Mouse (Mus musculus) heart, adult 2 months (tissue): ENCODE results near the gene Ammecr1. TPM values are rescaled to one million over a fixed set of nuclear protein-coding genes. Genes with fewer than 3 reads are reported as not detected.

Experiments
- DNase-seq, 2 experiments: peaks; one replicate each; pipeline ENCODE4 v3.0.0; 2021
- H3K27ac ChIP-seq: fragments of 200-600 bp; 2 replicates; pipeline ENCODE4 v1.8.1; 2022
- H3K27me3 ChIP-seq: fragments of 200-500 bp; 2 replicates; pipeline ENCODE4 v1.6.1; 2012; ENCODE audit warnings: mild to moderate bottlenecking, low read length, inconsistent platforms, mixed read lengths; ENCODE audit not compliant: control insufficient read depth, insufficient read depth
- H3K36me3 ChIP-seq: fragments of 200-500 bp; 2 replicates; pipeline ENCODE4 v1.6.1; 2012; ENCODE audit warnings: low read length, inconsistent platforms; ENCODE audit not compliant: control insufficient read depth, insufficient read depth
- H3K4me1 ChIP-seq: fragments of 200-500 bp; 2 replicates; pipeline ENCODE4 v1.6.1; 2011; ENCODE audit warnings: low read length; ENCODE audit not compliant: control insufficient read depth, insufficient read depth
- H3K4me3 ChIP-seq: fragments of 200-600 bp; 2 replicates; pipeline ENCODE4 v1.8.1; 2022
- H3K79me2 ChIP-seq: fragments of 200-500 bp; replicated peaks from 2 replicates; pipeline ENCODE4 v1.6.1; 2012; ENCODE audit warnings: mild to moderate bottlenecking, inconsistent platforms, low read length, moderate library complexity, mixed read lengths; ENCODE audit not compliant: control insufficient read depth, insufficient read depth
- H3K9ac ChIP-seq: fragments of 200-500 bp; 2 replicates; pipeline ENCODE4 v1.6.1; 2012; ENCODE audit warnings: low read depth, mild to moderate bottlenecking, control low read depth, inconsistent platforms, low read length, mixed read lengths
- CTCF ChIP-seq: fragments of 200-600 bp; IDR thresholded peaks from 2 replicates; pipeline ENCODE4 v1.8.1; 2022; ENCODE audit warnings: antibody characterized with exemption, mild to moderate bottlenecking, moderate library complexity
- EP300 ChIP-seq: fragments of 200-500 bp; IDR thresholded peaks from 2 replicates; pipeline ENCODE4 v1.6.1; 2011; ENCODE audit warnings: low read depth, low read length, control low read depth; ENCODE audit not compliant: insufficient read depth
- POLR2A ChIP-seq: fragments of 200-500 bp; IDR thresholded peaks from 2 replicates; pipeline ENCODE4 v1.6.1; 2011; ENCODE audit warnings: mild to moderate bottlenecking, low read depth, low read length, control low read depth; ENCODE audit not compliant: insufficient read depth
- WGBS: fragments of 180-500 bp; shearing (Covaris S2); methylation state at CpG from one replicate; pipeline ENCODE4 v1.1.7; 2018; 5-methylcytosine and 5-hydroxymethylcytosine counted together
- intact Hi-C: fragments of 180-260 bp; cut with DNase I; formaldehyde crosslinking; loops from one replicate; pipeline ENCODE4 v1.15.1; 2025
- polyA plus RNA-seq: library from polyadenylated mRNA; depleted of rRNA; stranded (reverse); fragments of >200 nt; gene quantifications from 2 replicates; pipeline ENCODE4 v1.2.3, GENCODE M21; 2012
- total RNA-seq, 2 experiments: library from RNA; stranded (reverse); gene quantifications; 2 replicates each; pipeline ENCODE4 v1.2.3; 2021

The Ammecr1 gene
- total and polyA plus RNA-seq, 3 experiments: 1.7 to 12.1 (median 10.3) TPM

- H3K79me2 ChIP-seq: no peaks in the 10 kb centered on the region
- H3K36me3 ChIP-seq: no peaks in the 10 kb centered on the region
- DNase-seq: no peak
- H3K27ac ChIP-seq: no peak overlapping the region
- 72% methylated on average over 4 of the region's 4 CpGs for WGBS
- H3K4me3 ChIP-seq: no peak overlapping the region
- intact Hi-C loops: no loop called here
- no peak overlapping the region for H3K9ac ChIP-seq
- TF ChIP-seq CTCF: no peak
- no peak for TF ChIP-seq EP300
- no peak for TF ChIP-seq POLR2A
- peaks cover 1% of the 10 kb centered on the region for H3K4me1 ChIP-seq
- no peaks in the 10 kb centered on the region for H3K27me3 ChIP-seq
Measured at GRCm38 (mm10) chrX:142883593-142883992, 82.9 kb downstream of the Ammecr1 start.

GRCm38 (mm10) chrX:142882255-142882654, 84.3 kb downstream of the Ammecr1 start:
- H3K9ac ChIP-seq: no peak overlapping the region
- no peak for DNase-seq
- peaks cover 1% of the 10 kb centered on the region for H3K4me1 ChIP-seq
- TF ChIP-seq EP300 (no peak), CTCF (no peak), POLR2A (no peak)
- H3K79me2 ChIP-seq: no peaks in the 10 kb centered on the region
- no peaks in the 10 kb centered on the region for H3K27me3 ChIP-seq
- intact Hi-C loops: no loop called here
- H3K36me3 ChIP-seq: no peaks in the 10 kb centered on the region
- WGBS: 65% methylated on average over 5 of the region's 5 CpGs
- H3K27ac ChIP-seq: no peak overlapping the region
- no peak overlapping the region for H3K4me3 ChIP-seq

GRCm38 (mm10) chrX:142869844-142870243, 96.7 kb downstream of the Ammecr1 start:
- no peak overlapping the region for H3K27ac ChIP-seq
- H3K36me3 ChIP-seq: no peaks in the 10 kb centered on the region
- no peak for DNase-seq
- WGBS: 59% methylated on average over 2 of the region's 2 CpGs
- intact Hi-C loops: no loop called here
- no peak overlapping the region for H3K4me3 ChIP-seq
- TF ChIP-seq CTCF (no peak), EP300 (no peak), POLR2A (no peak)
- H3K79me2 ChIP-seq: no peaks in the 10 kb centered on the region
- no peak overlapping the region for H3K9ac ChIP-seq
- H3K4me1 ChIP-seq: no peaks in the 10 kb centered on the region
- no peaks in the 10 kb centered on the region for H3K27me3 ChIP-seq

GRCm38 (mm10) chrX:142848032-142848431, 118.5 kb downstream of the Ammecr1 start:
- H3K4me1 ChIP-seq: no peaks in the 10 kb centered on the region; the same call in 1 of the 2 replicates
- H3K27me3 ChIP-seq: no peaks in the 10 kb centered on the region
- no peaks in the 10 kb centered on the region for H3K79me2 ChIP-seq
- H3K4me3 ChIP-seq: no peak overlapping the region
- no peaks in the 10 kb centered on the region for H3K36me3 ChIP-seq
- no peak overlapping the region for H3K9ac ChIP-seq
- WGBS: 73% methylated on average over 9 of the region's 9 CpGs
- intact Hi-C loops: no loop called here
- no peak for TF ChIP-seq EP300
- TF ChIP-seq CTCF: no peak
- TF ChIP-seq POLR2A: no peak
- no peak overlapping the region for H3K27ac ChIP-seq
- no peak for DNase-seq

- no peak overlapping the region for H3K4me3 ChIP-seq
- no peak overlapping the region for H3K9ac ChIP-seq
- DNase-seq: no peak
- H3K36me3 ChIP-seq: no peaks in the 10 kb centered on the region
- TF ChIP-seq EP300: no peak
- no peak for TF ChIP-seq CTCF
- no peak for TF ChIP-seq POLR2A
- H3K27me3 ChIP-seq: no peaks in the 10 kb centered on the region
- peaks cover 4% of the 10 kb centered on the region for H3K4me1 ChIP-seq
- no peak overlapping the region for H3K27ac ChIP-seq
- no peaks in the 10 kb centered on the region for H3K79me2 ChIP-seq
- intact Hi-C loops: no loop called here
- 61% methylated on average over 6 of the region's 6 CpGs for WGBS
Measured at GRCm38 (mm10) chrX:142846266-142846665, 120.3 kb downstream of the Ammecr1 start.

- Histone ChIP-seq H3K36me3 (no peaks in the 10 kb centered on the region), H3K27me3 (no peaks in the 10 kb centered on the region), H3K27ac (no peak overlapping the region), H3K4me1 (peaks cover 10% of the 10 kb centered on the region), H3K4me3 (no peak overlapping the region), H3K9ac (no peak overlapping the region), H3K79me2 (no peaks in the 10 kb centered on the region)
- no peak for DNase-seq
- 57% methylated on average over 4 of the region's 4 CpGs for WGBS
- intact Hi-C loops: no loop called here
- TF ChIP-seq CTCF: no peak
- TF ChIP-seq EP300: no peak
- no peak for TF ChIP-seq POLR2A
Measured at GRCm38 (mm10) chrX:142841916-142842315, 124.6 kb downstream of the Ammecr1 start.

GRCm38 (mm10) chrX:142839411-142839810, 127.1 kb downstream of the Ammecr1 start:
- no peaks in the 10 kb centered on the region for H3K27me3 ChIP-seq
- no peak overlapping the region for H3K9ac ChIP-seq
- no peaks in the 10 kb centered on the region for H3K79me2 ChIP-seq
- no peak overlapping the region for H3K4me3 ChIP-seq
- no peak for TF ChIP-seq EP300
- intact Hi-C loops: loop anchor here (5.0 kb wide), 1 partner anchor 83 kb away; no protein-coding TSS in a partner anchor
- H3K27ac ChIP-seq: no peak overlapping the region
- peaks cover 3% of the 10 kb centered on the region; the same call in 1 of the 2 replicates for H3K36me3 ChIP-seq
- H3K4me1 ChIP-seq: peaks cover 10% of the 10 kb centered on the region
- no peak for DNase-seq
- WGBS: 77% methylated on average over 7 of the region's 7 CpGs
